Mouse (Mus musculus): Measurements from ENCODE around the gene Rps10. TPM values are rescaled to one million over a fixed set of nuclear protein-coding genes. Genes with fewer than 3 reads are reported as not detected.

Gene Rps10
- polyA plus RNA-seq, 1 experiment: 1,319 TPM

DNA sequence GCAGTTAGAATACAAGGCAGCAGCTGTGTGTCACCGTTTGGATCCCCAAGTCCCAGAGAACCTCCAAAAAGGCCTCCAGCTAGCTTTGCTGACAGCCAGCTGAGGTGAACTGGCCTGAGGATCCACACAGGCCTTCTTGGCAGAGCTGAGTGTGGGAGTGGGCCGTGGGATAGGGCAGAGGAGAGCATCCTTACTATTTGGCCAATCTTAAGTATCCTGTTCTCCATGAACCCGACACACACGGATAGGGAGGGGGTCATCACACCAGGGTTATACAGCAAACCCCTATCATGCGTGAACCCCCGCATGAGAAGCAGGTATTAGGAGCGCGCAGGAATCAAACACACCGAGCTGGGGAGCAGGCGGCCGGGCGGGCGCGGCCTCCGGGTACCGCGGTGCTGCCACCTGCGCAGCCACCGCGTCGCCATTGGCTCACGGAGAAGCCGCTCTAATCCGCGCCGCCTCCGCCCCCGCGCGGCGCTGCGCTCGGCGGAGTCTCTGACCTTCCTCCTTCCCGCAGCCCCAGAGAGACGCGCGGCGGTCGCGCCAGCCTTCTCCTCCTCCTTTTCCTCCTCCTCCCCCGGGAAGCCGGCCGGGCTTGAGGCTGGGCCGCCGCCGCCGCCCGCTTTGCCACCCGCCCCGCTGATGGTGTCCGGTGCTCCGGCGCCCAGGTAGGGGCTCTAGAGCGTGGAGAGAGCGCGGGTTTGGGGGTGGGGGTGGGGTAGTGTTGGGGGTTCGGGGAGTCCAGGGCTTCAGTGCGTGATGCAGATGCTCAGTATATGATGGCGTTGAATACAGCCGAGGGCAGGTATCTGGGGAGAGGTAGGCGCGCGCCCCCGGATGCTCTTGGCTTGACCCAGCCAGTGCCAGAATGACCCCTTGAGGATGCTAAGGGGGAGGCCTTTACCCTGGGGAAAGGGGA is 18.9 kb upstream of the Rps10 start, which contains the start of gene Pacsin1:
Gene Pacsin1 (plus strand): TSS at position 421 of the 922 bp plus-strand sequence.
- TF ChIP-seq POLR2A (IDR thresholded peaks at IDR 0.05; ENCODE audit: low read depth, low read length): no peak
- TF ChIP-seq CTCF (IDR thresholded peaks at IDR 0.05; ENCODE audit: extremely low read depth, insufficient read depth, insufficient read length, insufficient replicate concordance): no peak
- H3K4me3 ChIP-seq (ENCODE audit: extremely low read depth, insufficient read depth, insufficient read length): peak within 1 kb of the TSS; percentile 66
- H3K27ac ChIP-seq (ENCODE audit: insufficient read depth, low read length): peak within 1 kb of the TSS; percentile 28; the same call in 1 of the 2 replicates
- peaks cover 6% of the 10 kb centered on the region; the same call in 1 of the 2 replicates for H3K4me1 ChIP-seq (ENCODE audit: control insufficient read depth, insufficient read depth, insufficient read length)
- 3% methylated on average over 63 of the region's 65 CpGs for WGBS
- no peaks in the 10 kb centered on the region for H3K36me3 ChIP-seq (ENCODE audit: control insufficient read depth, insufficient read depth, low read length)
- DNase-seq (ENCODE audit: low read depth in 1 of 2, low spot score in 2 of 2): peak in 1 of 2 experiments; percentile 62
- H3K27me3 ChIP-seq (ENCODE audit: control insufficient read depth, insufficient read depth, low read length): no peaks in the 10 kb centered on the region; the same call in 1 of the 2 replicates

- no peaks in the 10 kb centered on the region for H3K36me3 ChIP-seq (ENCODE audit: control insufficient read depth, insufficient read depth, low read length)
- no peaks in the 10 kb centered on the region; the same call in 1 of the 2 replicates for H3K27me3 ChIP-seq (ENCODE audit: control insufficient read depth, insufficient read depth, low read length)
- H3K27ac ChIP-seq (ENCODE audit: insufficient read depth, low read length): no peak overlapping the region
- no peak for DNase-seq (ENCODE audit: low read depth in 1 of 2, low spot score in 2 of 2)
- H3K4me3 ChIP-seq (ENCODE audit: extremely low read depth, insufficient read depth, insufficient read length): no peak overlapping the region
- TF ChIP-seq POLR2A (IDR thresholded peaks at IDR 0.05; ENCODE audit: low read depth, low read length) (no peak), CTCF (IDR thresholded peaks at IDR 0.05; ENCODE audit: extremely low read depth, insufficient read depth, insufficient read length, insufficient replicate concordance) (no peak)
- 77% methylated on average over 10 of the region's 10 CpGs for WGBS
- H3K4me1 ChIP-seq (ENCODE audit: control insufficient read depth, insufficient read depth, insufficient read length): peaks cover 6% of the 10 kb centered on the region; the same call in 1 of the 2 replicates
These were observed 16.9 kb upstream of the Rps10 start for GRCm38 (mm10) chr17:27653253-27653959.

GRCm38 (mm10) chr17:27652046-27652790 is 15.7 kb upstream of the Rps10 start:
- no peak for DNase-seq (ENCODE audit: low read depth in 1 of 2, low spot score in 2 of 2)
- 38% methylated on average over 23 of the region's 23 CpGs for WGBS

DNA sequence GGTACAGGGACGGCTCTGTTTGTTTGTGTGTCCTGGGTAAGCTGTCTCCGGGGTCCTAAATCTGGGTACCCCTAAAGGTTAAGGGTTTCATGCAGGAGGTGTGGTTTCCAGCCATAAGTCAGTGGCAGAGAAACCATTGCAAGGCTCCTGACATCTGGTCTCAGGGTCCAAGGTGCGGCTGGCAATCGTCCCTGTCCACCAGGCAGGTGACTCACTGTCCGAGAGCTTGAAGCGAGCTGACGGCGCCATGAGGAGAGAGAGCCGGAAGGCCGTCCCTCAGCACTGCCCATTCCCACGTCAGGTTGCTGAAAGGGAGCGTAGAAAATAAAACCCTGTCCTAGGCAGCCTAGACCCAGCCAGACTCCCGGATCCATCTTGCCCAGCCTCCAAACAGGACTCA is 14.1 kb upstream of the Rps10 start:
- H3K4me3 ChIP-seq (ENCODE audit: extremely low read depth, insufficient read depth, insufficient read length): no peak overlapping the region
- H3K4me1 ChIP-seq (ENCODE audit: control insufficient read depth, insufficient read depth, insufficient read length): peaks cover 3% of the 10 kb centered on the region; the same call in 1 of the 2 replicates
- H3K27ac ChIP-seq (ENCODE audit: insufficient read depth, low read length): no peak overlapping the region
- no peak for DNase-seq (ENCODE audit: low read depth in 1 of 2, low spot score in 2 of 2)
- H3K36me3 ChIP-seq (ENCODE audit: control insufficient read depth, insufficient read depth, low read length): no peaks in the 10 kb centered on the region
- 84% methylated on average over 13 of the region's 13 CpGs for WGBS
- no peaks in the 10 kb centered on the region for H3K27me3 ChIP-seq (ENCODE audit: control insufficient read depth, insufficient read depth, low read length)
- no peak for TF ChIP-seq POLR2A (IDR thresholded peaks at IDR 0.05; ENCODE audit: low read depth, low read length)
- no peak for TF ChIP-seq CTCF (IDR thresholded peaks at IDR 0.05; ENCODE audit: extremely low read depth, insufficient read depth, insufficient read length, insufficient replicate concordance)

More at GRCm38 (mm10) chr17:27652046-27652790, 15.7 kb upstream of the Rps10 start:
- no peak for TF ChIP-seq CTCF (IDR thresholded peaks at IDR 0.05; ENCODE audit: extremely low read depth, insufficient read depth, insufficient read length, insufficient replicate concordance)
- TF ChIP-seq POLR2A (IDR thresholded peaks at IDR 0.05; ENCODE audit: low read depth, low read length): no peak
- Histone ChIP-seq H3K4me1 (ENCODE audit: control insufficient read depth, insufficient read depth, insufficient read length) (peaks cover 6% of the 10 kb centered on the region; the same call in 1 of the 2 replicates), H3K27me3 (ENCODE audit: control insufficient read depth, insufficient read depth, low read length) (no peaks in the 10 kb centered on the region; the same call in 1 of the 2 replicates), H3K27ac (ENCODE audit: insufficient read depth, low read length) (peak overlapping the region; percentile 80), H3K4me3 (ENCODE audit: extremely low read depth, insufficient read depth, insufficient read length) (no peak overlapping the region; the same call in 1 of the 2 replicates), H3K36me3 (ENCODE audit: control insufficient read depth, insufficient read depth, low read length) (no peaks in the 10 kb centered on the region)

GRCm38 (mm10) chr17:27650160-27650559 is 13.7 kb upstream of the Rps10 start:
- Histone ChIP-seq H3K4me1 (ENCODE audit: control insufficient read depth, insufficient read depth, insufficient read length) (peaks cover 3% of the 10 kb centered on the region; the same call in 1 of the 2 replicates), H3K4me3 (ENCODE audit: extremely low read depth, insufficient read depth, insufficient read length) (no peak overlapping the region), H3K27me3 (ENCODE audit: control insufficient read depth, insufficient read depth, low read length) (no peaks in the 10 kb centered on the region), H3K27ac (ENCODE audit: insufficient read depth, low read length) (no peak overlapping the region), H3K36me3 (ENCODE audit: control insufficient read depth, insufficient read depth, low read length) (no peaks in the 10 kb centered on the region)
- TF ChIP-seq POLR2A (IDR thresholded peaks at IDR 0.05; ENCODE audit: low read depth, low read length) (no peak), CTCF (IDR thresholded peaks at IDR 0.05; ENCODE audit: extremely low read depth, insufficient read depth, insufficient read length, insufficient replicate concordance) (peak; percentile 92)
- DNase-seq (ENCODE audit: low read depth in 1 of 2, low spot score in 2 of 2): peak; percentile 60 to 70
- WGBS: 8% methylated on average over 12 of the region's 12 CpGs

DNA sequence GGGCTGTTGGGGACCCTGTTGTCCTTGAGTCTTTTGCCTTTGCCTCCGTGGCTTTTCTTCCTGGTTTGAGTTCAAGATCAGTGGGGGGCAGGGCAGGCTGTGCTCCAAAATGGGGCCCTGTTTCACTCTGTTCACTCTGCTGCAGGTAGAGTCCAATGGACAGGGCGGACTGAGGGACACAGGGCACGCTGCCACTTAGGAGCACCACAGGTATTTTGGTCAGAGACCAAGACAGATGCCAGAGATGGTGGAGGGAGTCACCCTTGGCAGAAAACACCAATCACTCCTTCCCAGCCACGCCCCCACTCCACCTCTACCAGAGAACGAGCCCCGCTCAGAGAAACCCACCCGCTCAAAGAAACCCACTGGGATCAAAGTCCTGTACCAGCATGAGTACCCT is 9.3 kb upstream of the Rps10 start:
- DNase-seq (ENCODE audit: low read depth in 1 of 2, low spot score in 2 of 2): no peak
- no peak overlapping the region for H3K4me3 ChIP-seq (ENCODE audit: extremely low read depth, insufficient read depth, insufficient read length)
- no peaks in the 10 kb centered on the region for H3K27me3 ChIP-seq (ENCODE audit: control insufficient read depth, insufficient read depth, low read length)
- H3K4me1 ChIP-seq (ENCODE audit: control insufficient read depth, insufficient read depth, insufficient read length): no peaks in the 10 kb centered on the region; the same call in 1 of the 2 replicates
- 82% methylated on average over 7 of the region's 7 CpGs for WGBS
- H3K36me3 ChIP-seq (ENCODE audit: control insufficient read depth, insufficient read depth, low read length): no peaks in the 10 kb centered on the region
- no peak overlapping the region for H3K27ac ChIP-seq (ENCODE audit: insufficient read depth, low read length)
- TF ChIP-seq POLR2A (IDR thresholded peaks at IDR 0.05; ENCODE audit: low read depth, low read length) (no peak), CTCF (IDR thresholded peaks at IDR 0.05; ENCODE audit: extremely low read depth, insufficient read depth, insufficient read length, insufficient replicate concordance) (no peak)
